In the genomic region with DNA sequence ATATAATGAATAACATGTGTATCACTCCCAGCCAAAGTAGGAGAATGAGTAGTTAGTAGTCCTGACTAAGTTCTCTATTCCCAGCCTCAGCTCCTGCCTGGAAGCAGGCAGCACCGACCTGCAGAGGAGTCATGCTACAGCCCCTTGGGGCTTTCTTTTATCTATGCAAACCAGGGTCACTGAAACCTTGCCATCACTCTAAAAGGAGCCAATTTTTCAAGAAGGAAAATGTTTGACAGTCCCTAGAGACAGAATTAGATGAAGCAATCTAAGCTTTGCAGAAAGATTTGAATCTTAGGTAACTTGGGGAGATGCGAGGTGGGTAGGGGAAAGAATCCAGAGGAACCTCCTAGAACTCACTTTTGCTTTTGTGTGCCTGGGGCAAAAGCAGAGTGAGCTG, we compare ENCODE assay signal across 12 mouse cellular contexts.
"Had no signal": no experiment of that assay in that cellular context is flagged by ENCODE, and none has a peak within 500 bp of the region (broad histone marks: within the 10 kb centered on the region; RNA-seq: fewer than 3 reads in every experiment).

No protein-coding gene starts in this region.

- H3K9ac ChIP-seq: intestine, embryonic 15.5 days; liver, embryonic 14.5 days; neural tube, embryonic 15.5 days had no signal

- H3K4me1 ChIP-seq: intestine, embryonic 15.5 days; midbrain, embryonic 10.5 days; neural tube, embryonic 15.5 days had no signal

- H3K9me3 ChIP-seq: intestine, embryonic 15.5 days; midbrain, embryonic 10.5 days; neural tube, embryonic 15.5 days had no signal

- H3K27ac ChIP-seq: intestine, embryonic 15.5 days; liver, embryonic 14.5 days; midbrain, embryonic 10.5 days; neural tube, embryonic 15.5 days had no signal

- H3K4me3 ChIP-seq: intestine, embryonic 15.5 days; midbrain, embryonic 10.5 days; myocyte; neural tube, embryonic 15.5 days had no signal

- DNase-seq: kidney, adult 18-20 months; kidney, postnatal 10 days; liver; lung, adult 18-20 months; midbrain, embryonic 14.5 days; right cerebral cortex, adult 18-20 months; thymus, postnatal 36 days had no signal

- H3K27me3 ChIP-seq: intestine, embryonic 15.5 days; neural tube, embryonic 15.5 days had no signal

- H3K4me2 ChIP-seq: intestine, embryonic 15.5 days; neural tube, embryonic 15.5 days had no signal

- H3K36me3 ChIP-seq: intestine, embryonic 15.5 days; midbrain, embryonic 10.5 days; neural tube, embryonic 15.5 days had no signal

- ATAC-seq: intestine, embryonic 15.5 days had no signal
